Mouse (Mus musculus) intestine, embryonic 15.5 days (tissue): ENCODE measurements around the gene Xdh. TPM values are rescaled to one million over a fixed set of nuclear protein-coding genes. Genes with fewer than 3 reads are reported as not detected.

Experiments
- ATAC-seq: fragments of 200-750 bp; cut with Nextera tagmentation; 2 replicates; pipeline ENCODE4 v1.8.0; 2017; ENCODE audit warnings: moderate TSS enrichment, moderate library complexity
- H3K27ac ChIP-seq: fragments of 300-500 bp; sonication (generic); 2 replicates; pipeline ENCODE4 v1.5.1; 2015; ENCODE audit warnings: mild to moderate bottlenecking, inconsistent platforms
- H3K27me3 ChIP-seq: fragments of 300-500 bp; sonication (generic); replicated peaks from 2 replicates; pipeline ENCODE4 v1.6.1; 2015; ENCODE audit warnings: inconsistent platforms
- H3K36me3 ChIP-seq: fragments of 300-500 bp; sonication (generic); 2 replicates; pipeline ENCODE4 v1.6.1; 2015; ENCODE audit warnings: inconsistent platforms
- H3K4me1 ChIP-seq: fragments of 300-500 bp; sonication (generic); replicated peaks from 2 replicates; pipeline ENCODE4 v1.6.1; 2015; ENCODE audit warnings: inconsistent platforms
- H3K4me2 ChIP-seq: fragments of 300-500 bp; sonication (generic); replicated peaks from 2 replicates; pipeline ENCODE4 v1.6.1; 2015; ENCODE audit warnings: mild to moderate bottlenecking, inconsistent platforms
- H3K4me3 ChIP-seq: fragments of 300-500 bp; sonication (generic); replicated peaks from 2 replicates; pipeline ENCODE4 v1.5.1; 2015; ENCODE audit warnings: inconsistent platforms
- H3K9ac ChIP-seq: fragments of 300-500 bp; sonication (generic); 2 replicates; pipeline ENCODE4 v1.6.1; 2015; ENCODE audit warnings: inconsistent platforms
- H3K9me3 ChIP-seq: fragments of 300-500 bp; sonication (generic); 2 replicates; pipeline ENCODE4 v1.6.1; 2016; ENCODE audit warnings: inconsistent platforms
- WGBS: fragments of 180-500 bp; shearing (Covaris S2); methylation state at CpG from one replicate; pipeline ENCODE4 v1.1.7; 2015; 5-methylcytosine and 5-hydroxymethylcytosine counted together
- polyA plus RNA-seq: library from polyadenylated mRNA; unstranded; fragments of >200 nt; fragmentation: Nextera tagmentation; extraction: Ambion mirVana; gene quantifications from 2 replicates; pipeline ENCODE4 v1.2.1, GENCODE M21; 2015

The Xdh gene
- polyA plus RNA-seq, 1 experiment from 2014 or later: 1.9 TPM

DNA sequence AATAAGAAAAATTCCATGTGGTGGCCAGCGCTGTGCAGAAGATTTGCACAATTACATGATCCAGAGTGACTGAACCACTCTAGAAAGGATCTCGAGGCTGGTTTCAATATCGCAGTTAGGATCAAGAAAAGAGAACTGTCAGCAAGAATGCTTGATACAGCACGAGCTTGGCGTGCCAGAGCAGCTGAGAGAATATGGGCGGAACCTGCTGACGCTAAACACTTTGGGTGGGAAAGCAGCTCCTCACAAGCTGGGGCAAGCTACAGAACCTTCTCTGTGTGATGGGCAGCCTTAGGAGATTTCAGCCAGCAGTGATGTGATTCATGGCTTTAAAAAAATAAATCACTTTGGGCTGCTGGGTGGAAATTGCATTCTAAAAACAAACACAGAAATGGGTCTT is 12.9 kb downstream of the Xdh start:
- H3K36me3 ChIP-seq: no peaks in the 10 kb centered on the region
- no peaks in the 10 kb centered on the region for H3K27me3 ChIP-seq
- ATAC-seq: no peak
- no peak overlapping the region for H3K9ac ChIP-seq
- no peak overlapping the region for H3K4me3 ChIP-seq
- H3K9me3 ChIP-seq: no peaks in the 10 kb centered on the region
- H3K4me1 ChIP-seq: no peaks in the 10 kb centered on the region
- 83% methylated on average over 7 of the region's 7 CpGs for WGBS
- no peak overlapping the region for H3K4me2 ChIP-seq
- H3K27ac ChIP-seq: no peak overlapping the region

- no peak overlapping the region for H3K27ac ChIP-seq
- no peak for ATAC-seq
- no peaks in the 10 kb centered on the region for H3K27me3 ChIP-seq
- H3K4me2 ChIP-seq: no peak overlapping the region
- H3K9me3 ChIP-seq: no peaks in the 10 kb centered on the region
- 72% methylated on average over 4 of the region's 4 CpGs for WGBS
- no peak overlapping the region for H3K4me3 ChIP-seq
- H3K9ac ChIP-seq: no peak overlapping the region
- no peaks in the 10 kb centered on the region for H3K4me1 ChIP-seq
- H3K36me3 ChIP-seq: no peaks in the 10 kb centered on the region
Measured at GRCm38 (mm10) chr17:73935163-73935562, 14.8 kb downstream of the Xdh start.

DNA sequence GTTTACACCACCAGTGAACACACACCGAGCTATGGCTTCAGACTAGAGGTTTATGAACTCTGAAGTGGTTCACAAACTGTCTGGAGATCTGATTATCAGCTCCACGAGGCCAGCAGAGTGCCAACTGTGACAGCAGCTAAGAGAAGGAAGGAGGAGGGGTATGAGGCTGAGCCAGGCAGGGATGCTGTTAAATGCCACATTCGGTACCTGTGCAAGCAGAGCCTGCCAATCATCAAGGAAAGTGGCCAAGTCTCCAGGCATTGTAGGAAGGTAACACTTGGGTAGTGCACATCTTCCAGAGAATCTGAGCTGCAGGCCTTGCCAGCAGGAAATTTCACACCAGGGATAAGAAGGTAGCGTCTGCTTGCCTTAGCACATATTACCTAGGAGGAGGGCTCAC is 15.7 kb downstream of the Xdh start:
- Histone ChIP-seq H3K9ac (no peak overlapping the region), H3K4me3 (no peak overlapping the region), H3K27me3 (no peaks in the 10 kb centered on the region), H3K9me3 (no peaks in the 10 kb centered on the region), H3K36me3 (no peaks in the 10 kb centered on the region), H3K27ac (no peak overlapping the region), H3K4me1 (no peaks in the 10 kb centered on the region), H3K4me2 (no peak overlapping the region)
- ATAC-seq: no peak
- WGBS: 60% methylated on average over 4 of the region's 4 CpGs

DNA sequence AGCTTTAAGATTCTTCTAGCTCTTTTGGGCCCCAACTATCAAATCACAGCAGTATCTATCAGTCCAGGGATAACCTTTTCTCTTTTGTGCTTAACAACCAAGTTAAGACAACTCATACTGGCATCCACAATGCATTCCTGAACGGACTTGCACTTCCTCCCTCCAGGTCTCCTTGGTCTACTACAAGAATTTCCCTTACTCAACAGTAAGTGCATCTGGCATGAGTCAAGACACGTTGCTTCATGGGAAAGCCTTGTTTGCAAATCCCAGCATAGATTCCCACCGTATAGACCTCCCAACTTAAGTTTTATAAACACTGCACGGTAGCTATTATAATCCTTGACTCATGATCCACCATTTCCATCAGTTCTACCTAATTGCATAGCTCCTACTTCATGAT is 16.4 kb downstream of the Xdh start:
- H3K27me3 ChIP-seq: no peaks in the 10 kb centered on the region
- H3K27ac ChIP-seq: no peak overlapping the region
- H3K4me1 ChIP-seq: no peaks in the 10 kb centered on the region
- no peak overlapping the region for H3K9ac ChIP-seq
- no peak for ATAC-seq
- no peak overlapping the region for H3K4me2 ChIP-seq
- no peaks in the 10 kb centered on the region for H3K36me3 ChIP-seq
- no peak overlapping the region for H3K4me3 ChIP-seq
- 68% methylated on average over 4 of the region's 4 CpGs for WGBS
- H3K9me3 ChIP-seq: no peaks in the 10 kb centered on the region

GRCm38 (mm10) chr17:73932497-73933059 is 17.4 kb downstream of the Xdh start:
- H3K4me3 ChIP-seq: no peak overlapping the region
- H3K9me3 ChIP-seq: no peaks in the 10 kb centered on the region
- ATAC-seq: no peak
- no peak overlapping the region for H3K27ac ChIP-seq
- no peak overlapping the region for H3K4me2 ChIP-seq
- H3K36me3 ChIP-seq: no peaks in the 10 kb centered on the region
- WGBS: 55% methylated on average over 4 of the region's 4 CpGs
- no peaks in the 10 kb centered on the region for H3K4me1 ChIP-seq
- H3K27me3 ChIP-seq: no peaks in the 10 kb centered on the region
- H3K9ac ChIP-seq: no peak overlapping the region

DNA sequence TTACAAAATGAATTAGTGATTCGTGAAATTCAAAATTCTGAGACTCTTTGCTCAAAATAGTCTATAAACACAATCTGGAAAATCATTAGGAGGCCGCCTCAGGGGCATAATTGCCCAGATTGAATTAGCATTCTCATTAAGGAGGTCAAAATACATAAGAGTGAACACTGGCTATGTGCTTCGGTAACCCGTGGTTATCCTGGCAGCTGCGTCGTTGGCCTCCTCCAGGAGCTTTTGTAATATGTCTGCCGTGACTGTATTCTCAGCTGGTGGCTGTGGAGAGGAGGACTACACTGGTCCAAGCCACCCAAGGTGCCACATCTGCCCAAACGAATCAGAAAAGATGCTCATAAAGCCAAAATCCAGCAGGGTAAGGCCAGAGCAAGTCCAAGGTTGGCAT is 30.5 kb downstream of the Xdh start:
- H3K9ac ChIP-seq: no peak overlapping the region
- WGBS: 78% methylated on average over 8 of the region's 8 CpGs

GRCm38 (mm10) chr17:73918944-73919381 is 31.0 kb downstream of the Xdh start:
- H3K4me1 ChIP-seq: no peaks in the 10 kb centered on the region
- H3K36me3 ChIP-seq: no peaks in the 10 kb centered on the region
- 35% methylated on average over 7 of the region's 7 CpGs for WGBS
- H3K9me3 ChIP-seq: no peaks in the 10 kb centered on the region
- H3K27ac ChIP-seq: no peak overlapping the region
- no peak overlapping the region for H3K4me2 ChIP-seq
- H3K9ac ChIP-seq: no peak overlapping the region
- H3K4me3 ChIP-seq: no peak overlapping the region
- no peaks in the 10 kb centered on the region for H3K27me3 ChIP-seq
- ATAC-seq: peak; percentile 79

More for the DNA sequence above, 30.5 kb downstream of the Xdh start:
- no peak overlapping the region for H3K4me2 ChIP-seq
- no peak overlapping the region for H3K27ac ChIP-seq
- no peaks in the 10 kb centered on the region for H3K36me3 ChIP-seq
- H3K9me3 ChIP-seq: no peaks in the 10 kb centered on the region
- no peaks in the 10 kb centered on the region for H3K27me3 ChIP-seq
- no peak for ATAC-seq
- H3K4me1 ChIP-seq: no peaks in the 10 kb centered on the region
- H3K4me3 ChIP-seq: no peak overlapping the region

- Histone ChIP-seq H3K9me3 (no peaks in the 10 kb centered on the region), H3K9ac (no peak overlapping the region), H3K4me1 (no peaks in the 10 kb centered on the region), H3K27ac (no peak overlapping the region), H3K4me3 (no peak overlapping the region), H3K27me3 (no peaks in the 10 kb centered on the region), H3K36me3 (no peaks in the 10 kb centered on the region), H3K4me2 (no peak overlapping the region)
- WGBS: 80% methylated on average over 3 of the region's 3 CpGs
- no peak for ATAC-seq
Measured at GRCm38 (mm10) chr17:73918138-73918537, 31.9 kb downstream of the Xdh start.

- ATAC-seq: no peak
- WGBS: 82% methylated on average over 5 of the region's 5 CpGs
- H3K4me1 ChIP-seq: no peaks in the 10 kb centered on the region
- H3K36me3 ChIP-seq: no peaks in the 10 kb centered on the region
- no peak overlapping the region for H3K9ac ChIP-seq
- no peak overlapping the region for H3K4me3 ChIP-seq
- no peak overlapping the region for H3K27ac ChIP-seq
- no peaks in the 10 kb centered on the region for H3K27me3 ChIP-seq
- H3K4me2 ChIP-seq: no peak overlapping the region
- no peaks in the 10 kb centered on the region for H3K9me3 ChIP-seq
Measured at GRCm38 (mm10) chr17:73917713-73918112, 32.3 kb downstream of the Xdh start.

DNA sequence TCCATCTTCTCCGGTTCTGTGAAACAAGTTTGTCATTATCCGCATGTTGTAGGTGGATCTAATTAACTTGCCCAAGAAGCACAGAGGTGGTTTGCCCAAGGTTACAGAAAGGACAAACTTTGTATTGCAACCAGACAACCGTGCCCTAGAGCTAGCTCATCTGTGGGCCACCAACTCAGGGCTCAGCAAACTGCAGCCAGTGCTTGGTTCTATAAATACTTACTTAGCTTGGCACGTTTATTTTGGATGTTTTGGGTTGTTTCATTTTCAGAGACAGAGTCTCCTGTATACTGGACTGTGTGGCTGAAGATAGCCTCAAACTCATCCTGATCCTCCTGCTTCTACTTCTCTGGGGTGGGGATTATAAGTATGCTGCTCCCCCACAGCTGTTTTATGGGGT is 35.3 kb downstream of the Xdh start:
- Histone ChIP-seq H3K27ac (no peak overlapping the region), H3K4me1 (no peaks in the 10 kb centered on the region), H3K9me3 (no peaks in the 10 kb centered on the region), H3K4me3 (no peak overlapping the region), H3K27me3 (no peaks in the 10 kb centered on the region), H3K36me3 (no peaks in the 10 kb centered on the region), H3K9ac (no peak overlapping the region), H3K4me2 (no peak overlapping the region)
- 73% methylated on average over 4 of the region's 4 CpGs for WGBS
- ATAC-seq: no peak

- ATAC-seq: no peak
- no peak overlapping the region for H3K4me3 ChIP-seq
- 85% methylated on average over 8 of the region's 8 CpGs for WGBS
- no peak overlapping the region for H3K4me2 ChIP-seq
- H3K27ac ChIP-seq: no peak overlapping the region
- H3K9ac ChIP-seq: no peak overlapping the region
- H3K27me3 ChIP-seq: no peaks in the 10 kb centered on the region
- H3K36me3 ChIP-seq: no peaks in the 10 kb centered on the region
- no peaks in the 10 kb centered on the region for H3K9me3 ChIP-seq
- no peaks in the 10 kb centered on the region for H3K4me1 ChIP-seq
Measured at GRCm38 (mm10) chr17:73906076-73906475, 43.9 kb downstream of the Xdh start.

GRCm38 (mm10) chr17:73905043-73905750 is 44.8 kb downstream of the Xdh start:
- Histone ChIP-seq H3K4me2 (no peak overlapping the region), H3K27ac (no peak overlapping the region), H3K27me3 (no peaks in the 10 kb centered on the region), H3K9me3 (no peaks in the 10 kb centered on the region), H3K4me1 (no peaks in the 10 kb centered on the region), H3K9ac (no peak overlapping the region), H3K4me3 (no peak overlapping the region), H3K36me3 (no peaks in the 10 kb centered on the region)
- WGBS: 74% methylated on average over 7 of the region's 7 CpGs
- ATAC-seq: no peak

- H3K27ac ChIP-seq: no peak overlapping the region
- H3K4me2 ChIP-seq: no peak overlapping the region
- ATAC-seq: no peak
- WGBS: 86% methylated on average over 1 of the region's 1 CpGs
- no peaks in the 10 kb centered on the region for H3K4me1 ChIP-seq
- H3K4me3 ChIP-seq: no peak overlapping the region
- no peaks in the 10 kb centered on the region for H3K9me3 ChIP-seq
- H3K27me3 ChIP-seq: no peaks in the 10 kb centered on the region
- H3K9ac ChIP-seq: no peak overlapping the region
- no peaks in the 10 kb centered on the region for H3K36me3 ChIP-seq
Measured at GRCm38 (mm10) chr17:73903121-73903520, 46.9 kb downstream of the Xdh start.
